Mouse (Mus musculus) liver, embryonic 14.5 days (tissue): ENCODE data around the gene C530008M17Rik.

Experiments used
- CTCF ChIP-seq: IDR thresholded peaks from 2 replicates; pipeline ENCODE4 v1.5.1; 2016; ENCODE audit warnings: antibody characterized with exemption, low read depth, control low read depth
- EP300 ChIP-seq: IDR thresholded peaks from 2 replicates; pipeline ENCODE4 v1.6.1; 2016; ENCODE audit warnings: antibody characterized with exemption, low read depth

- TF ChIP-seq CTCF (no peak), EP300 (no peak)
Measured at GRCm38 (mm10) chr5:76816748-76817147, 160.4 kb downstream of the C530008M17Rik start.
